Mouse (Mus musculus) heart, adult 2 months (tissue): ENCODE results near the gene Gm37240. TPM values are rescaled to one million over a fixed set of nuclear protein-coding genes. Genes with fewer than 3 reads are reported as not detected.
"Not testable (repeated sequence)": the region's sequence is repeated elsewhere in the genome, so short reads cannot be mapped to it uniquely, and the experiment has no call there.

Experiments
- DNase-seq, 2 experiments: peaks; one replicate each; pipeline ENCODE4 v3.0.0; 2021
- H3K27ac ChIP-seq: fragments of 200-600 bp; 2 replicates; pipeline ENCODE4 v1.8.1; 2022
- H3K27me3 ChIP-seq: fragments of 200-500 bp; 2 replicates; pipeline ENCODE4 v1.6.1; 2012; ENCODE audit warnings: mild to moderate bottlenecking, low read length, inconsistent platforms, mixed read lengths; ENCODE audit not compliant: control insufficient read depth, insufficient read depth
- H3K36me3 ChIP-seq: fragments of 200-500 bp; 2 replicates; pipeline ENCODE4 v1.6.1; 2012; ENCODE audit warnings: low read length, inconsistent platforms; ENCODE audit not compliant: control insufficient read depth, insufficient read depth
- H3K4me1 ChIP-seq: fragments of 200-500 bp; 2 replicates; pipeline ENCODE4 v1.6.1; 2011; ENCODE audit warnings: low read length; ENCODE audit not compliant: control insufficient read depth, insufficient read depth
- H3K4me3 ChIP-seq: fragments of 200-600 bp; 2 replicates; pipeline ENCODE4 v1.8.1; 2022
- H3K79me2 ChIP-seq: fragments of 200-500 bp; replicated peaks from 2 replicates; pipeline ENCODE4 v1.6.1; 2012; ENCODE audit warnings: mild to moderate bottlenecking, inconsistent platforms, low read length, moderate library complexity, mixed read lengths; ENCODE audit not compliant: control insufficient read depth, insufficient read depth
- H3K9ac ChIP-seq: fragments of 200-500 bp; 2 replicates; pipeline ENCODE4 v1.6.1; 2012; ENCODE audit warnings: low read depth, mild to moderate bottlenecking, control low read depth, inconsistent platforms, low read length, mixed read lengths
- CTCF ChIP-seq: fragments of 200-600 bp; IDR thresholded peaks from 2 replicates; pipeline ENCODE4 v1.8.1; 2022; ENCODE audit warnings: antibody characterized with exemption, mild to moderate bottlenecking, moderate library complexity
- EP300 ChIP-seq: fragments of 200-500 bp; IDR thresholded peaks from 2 replicates; pipeline ENCODE4 v1.6.1; 2011; ENCODE audit warnings: low read depth, low read length, control low read depth; ENCODE audit not compliant: insufficient read depth
- POLR2A ChIP-seq: fragments of 200-500 bp; IDR thresholded peaks from 2 replicates; pipeline ENCODE4 v1.6.1; 2011; ENCODE audit warnings: mild to moderate bottlenecking, low read depth, low read length, control low read depth; ENCODE audit not compliant: insufficient read depth
- WGBS: fragments of 180-500 bp; shearing (Covaris S2); methylation state at CpG from one replicate; pipeline ENCODE4 v1.1.7; 2018; 5-methylcytosine and 5-hydroxymethylcytosine counted together
- intact Hi-C: fragments of 180-260 bp; cut with DNase I; formaldehyde crosslinking; loops from one replicate; pipeline ENCODE4 v1.15.1; 2025
- polyA plus RNA-seq: library from polyadenylated mRNA; depleted of rRNA; stranded (reverse); fragments of >200 nt; gene quantifications from 2 replicates; pipeline ENCODE4 v1.2.3, GENCODE M21; 2012
- total RNA-seq, 2 experiments: library from RNA; stranded (reverse); gene quantifications; 2 replicates each; pipeline ENCODE4 v1.2.3; 2021

Gm37240 gene
- total and polyA plus RNA-seq, 3 experiments = 25.0 to 45.3 (median 36.6) TPM

DNA sequence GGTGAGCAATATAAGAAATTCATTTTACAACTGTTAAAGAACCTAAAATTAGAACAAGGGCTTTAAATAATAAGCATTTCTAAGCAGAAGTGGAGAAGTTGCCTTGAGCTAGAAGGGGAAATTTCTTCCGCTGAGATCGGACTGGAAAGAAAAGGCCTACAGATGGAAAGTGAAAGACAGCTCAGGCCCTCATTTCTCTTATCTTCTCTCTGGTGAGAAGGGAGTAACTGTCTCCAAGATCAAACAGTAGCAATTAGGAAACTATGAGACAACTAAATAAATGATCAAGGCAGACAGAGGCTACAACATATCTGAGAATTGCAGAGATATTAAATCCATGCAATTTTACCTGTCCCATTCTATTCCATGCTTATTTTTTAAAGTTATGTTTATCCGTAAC, 1316.8 kb downstream of the Gm37240 start:
- Histone ChIP-seq H3K9ac (no peak overlapping the region), H3K36me3 (no peaks in the 10 kb centered on the region; the same call in 1 of the 2 replicates), H3K4me1 (peaks cover 7% of the 10 kb centered on the region), H3K27ac (no peak overlapping the region), H3K79me2 (peaks cover 4% of the 10 kb centered on the region), H3K4me3 (no peak overlapping the region), H3K27me3 (no peaks in the 10 kb centered on the region)
- 52% methylated on average over 3 of the region's 3 CpGs for WGBS
- intact Hi-C loops = no loop called here
- TF ChIP-seq EP300 = no peak
- no peak for TF ChIP-seq POLR2A
- no peak for TF ChIP-seq CTCF
- no peak for DNase-seq

DNA sequence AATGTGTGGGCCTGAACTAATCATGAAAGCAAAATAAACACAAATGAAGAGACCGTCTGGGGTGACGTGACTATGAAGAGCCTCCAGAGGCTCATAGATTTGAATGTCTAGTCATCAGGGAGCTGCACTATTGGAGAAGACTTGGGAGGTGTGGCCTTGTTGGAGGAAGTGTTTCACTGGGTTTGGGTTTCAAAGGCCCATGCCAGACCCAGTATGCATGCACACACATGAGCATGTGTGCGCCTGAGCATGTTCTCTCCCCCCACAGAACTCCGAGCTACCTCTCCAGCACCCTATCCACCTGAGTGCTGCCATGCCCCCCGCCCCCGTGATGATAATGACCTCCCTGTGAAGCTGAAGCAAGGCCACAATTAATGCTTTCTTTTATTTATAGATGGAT, 1317.7 kb downstream of the Gm37240 start:
- no peaks in the 10 kb centered on the region; the same call in 1 of the 2 replicates for H3K36me3 ChIP-seq
- H3K4me1 ChIP-seq = peaks cover 7% of the 10 kb centered on the region
- no peak for DNase-seq
- no peaks in the 10 kb centered on the region for H3K27me3 ChIP-seq
- intact Hi-C loops = no loop called here
- H3K9ac ChIP-seq = no peak overlapping the region
- WGBS = 80% methylated on average over 6 of the region's 6 CpGs
- peaks cover 4% of the 10 kb centered on the region for H3K79me2 ChIP-seq
- no peak overlapping the region for H3K27ac ChIP-seq
- no peak overlapping the region for H3K4me3 ChIP-seq
- no peak for TF ChIP-seq EP300
- no peak for TF ChIP-seq POLR2A

DNA sequence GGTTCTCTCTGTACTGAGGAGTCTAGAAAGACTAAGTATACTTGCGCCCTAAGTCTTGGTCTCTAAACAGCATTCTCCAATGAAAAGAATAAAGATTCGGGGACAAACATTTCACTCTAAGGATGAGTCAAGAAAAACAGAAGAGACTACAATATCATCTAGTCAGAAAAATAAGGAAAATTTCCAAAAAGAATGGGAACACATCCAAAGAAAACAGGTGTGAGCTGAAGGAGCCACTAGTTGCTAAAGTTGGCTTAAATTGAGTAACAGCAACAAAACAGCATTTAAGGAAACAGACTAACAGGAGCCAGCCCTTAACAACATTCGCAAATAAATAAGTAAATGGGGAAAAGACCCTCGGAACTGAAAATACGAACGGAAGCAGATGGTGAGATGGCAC, 1318.8 kb downstream of the Gm37240 start:
- H3K27ac ChIP-seq = no peak overlapping the region
- DNase-seq = no peak
- intact Hi-C loops = no loop called here

DNA sequence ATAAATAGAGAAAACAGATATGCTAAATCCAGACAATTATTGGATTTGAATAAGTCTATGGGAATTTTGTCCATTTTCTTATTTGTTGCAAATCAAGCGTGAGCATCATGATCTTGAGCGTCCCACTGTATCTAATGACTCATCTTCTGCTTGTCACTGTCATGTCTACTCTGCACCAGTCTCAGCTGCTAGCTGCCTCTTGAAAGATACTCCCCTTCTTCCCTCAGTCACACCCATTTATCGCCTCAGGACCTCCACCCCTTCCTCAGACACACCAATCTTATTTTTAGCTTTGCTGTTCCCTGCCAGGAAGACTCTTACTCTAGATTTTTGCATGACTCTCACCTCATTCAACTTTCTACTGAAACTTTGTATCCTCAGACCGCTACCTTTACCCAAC, 1323.9 kb downstream of the Gm37240 start:
- H3K36me3 ChIP-seq = peaks cover 19% of the 10 kb centered on the region
- WGBS = 54% methylated on average over 4 of the region's 4 CpGs
- TF ChIP-seq POLR2A = no peak
- TF ChIP-seq EP300 = no peak
- TF ChIP-seq CTCF = no peak
- H3K9ac ChIP-seq = no peak overlapping the region
- H3K4me3 ChIP-seq = no peak overlapping the region
- intact Hi-C loops = no loop called here
- no peak for DNase-seq
- peaks cover 11% of the 10 kb centered on the region for H3K4me1 ChIP-seq
- H3K79me2 ChIP-seq = peaks cover 2% of the 10 kb centered on the region
- H3K27ac ChIP-seq = no peak overlapping the region
- no peaks in the 10 kb centered on the region for H3K27me3 ChIP-seq

More for the DNA sequence above, 1318.8 kb downstream of the Gm37240 start:
- no peak overlapping the region for H3K9ac ChIP-seq
- H3K4me1 ChIP-seq = peaks cover 8% of the 10 kb centered on the region
- WGBS = 74% methylated on average over 6 of the region's 6 CpGs
- no peak overlapping the region for H3K4me3 ChIP-seq
- peaks cover 4% of the 10 kb centered on the region for H3K79me2 ChIP-seq
- no peaks in the 10 kb centered on the region for H3K27me3 ChIP-seq
- TF ChIP-seq POLR2A = no peak
- H3K36me3 ChIP-seq = peaks cover 6% of the 10 kb centered on the region

DNA sequence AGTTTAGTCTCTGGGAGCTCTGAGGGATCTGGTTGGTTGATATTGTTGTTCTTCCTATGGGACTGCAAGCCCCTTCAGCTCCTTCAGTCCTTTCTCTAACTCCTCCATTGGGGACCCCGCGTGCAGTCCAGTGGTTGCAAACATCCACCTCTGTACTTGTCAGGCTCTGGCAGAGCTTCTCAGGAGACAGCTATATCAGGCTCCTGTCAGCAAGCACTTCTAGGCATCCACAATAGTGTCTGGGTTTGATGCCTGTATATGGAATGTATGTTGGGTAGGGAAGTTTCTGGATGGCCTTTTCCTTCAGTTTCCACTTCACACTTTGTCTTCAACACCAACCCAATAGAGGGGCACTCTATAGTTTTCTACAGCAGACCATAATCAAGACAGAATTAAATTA, 1324.4 kb downstream of the Gm37240 start:
- intact Hi-C loops, H3K79me2 ChIP-seq, H3K4me3 ChIP-seq, H3K27ac ChIP-seq, H3K27me3 ChIP-seq, DNase-seq, H3K9ac ChIP-seq: not testable (repeated sequence)
- H3K4me1 ChIP-seq = peaks cover 11% of the 10 kb centered on the region
- peaks cover 19% of the 10 kb centered on the region for H3K36me3 ChIP-seq
- whole genome bisulfite sequencing = 47% methylated on average over 2 of the region's 2 CpGs

DNA sequence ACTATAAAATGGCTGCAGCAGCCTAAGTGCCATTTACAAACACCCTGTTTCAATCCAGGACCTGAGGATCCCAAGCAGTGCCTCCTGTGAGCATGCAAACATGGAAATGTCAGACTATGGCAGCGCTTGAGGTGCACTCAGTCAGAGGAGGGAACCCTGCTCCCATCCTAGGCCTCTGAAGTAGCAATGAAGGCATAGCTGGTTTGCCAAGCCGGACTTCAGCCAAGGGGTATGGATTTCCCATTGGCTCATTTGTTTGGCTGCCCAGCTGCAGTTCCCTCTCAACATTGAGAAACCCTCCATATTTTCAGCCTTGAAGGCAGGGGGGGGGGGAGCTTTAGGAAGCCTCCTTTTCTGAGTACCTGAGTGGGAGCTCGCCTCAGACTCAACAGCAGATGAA, 1329.0 kb downstream of the Gm37240 start:
- H3K27me3 ChIP-seq = no peaks in the 10 kb centered on the region
- H3K36me3 ChIP-seq = peaks cover 12% of the 10 kb centered on the region
- DNase-seq = no peak
- H3K79me2 ChIP-seq = peaks cover 6% of the 10 kb centered on the region
- H3K4me3 ChIP-seq = no peak overlapping the region
- peaks cover 8% of the 10 kb centered on the region for H3K4me1 ChIP-seq
- no peak for TF ChIP-seq POLR2A
- intact Hi-C loops = no loop called here
- H3K27ac ChIP-seq = no peak overlapping the region
- WGBS = 94% methylated on average over 3 of the region's 3 CpGs
- no peak overlapping the region for H3K9ac ChIP-seq

DNA sequence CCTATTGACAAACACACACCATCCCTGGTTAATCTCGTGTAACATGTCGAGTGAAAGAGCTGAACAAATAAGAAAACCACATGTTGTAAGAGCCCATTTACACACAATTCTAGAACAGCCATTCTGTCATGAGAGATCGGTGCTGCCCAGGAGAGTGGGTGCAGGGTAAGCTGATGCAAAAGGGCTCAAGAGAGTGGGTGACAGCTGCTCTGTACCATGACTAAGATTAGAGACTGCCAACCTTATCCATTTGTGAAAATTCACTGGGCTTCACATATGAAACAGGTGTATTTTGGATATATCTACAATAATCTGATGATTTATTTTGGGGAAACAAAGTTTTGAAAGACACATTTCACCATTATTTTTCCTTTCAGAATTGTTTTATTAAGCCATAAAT, 1331.5 kb downstream of the Gm37240 start:
- peaks cover 11% of the 10 kb centered on the region for H3K36me3 ChIP-seq
- H3K27me3 ChIP-seq = no peaks in the 10 kb centered on the region
- H3K79me2 ChIP-seq = peaks cover 8% of the 10 kb centered on the region
- intact Hi-C loops = no loop called here
- no peak overlapping the region for H3K9ac ChIP-seq
- no peak overlapping the region for H3K27ac ChIP-seq
- no peak for DNase-seq
- no peak for TF ChIP-seq EP300
- no peak for TF ChIP-seq POLR2A
- no peak for TF ChIP-seq CTCF
- H3K4me1 ChIP-seq = peaks cover 2% of the 10 kb centered on the region; the same call in 1 of the 2 replicates
- H3K4me3 ChIP-seq = no peak overlapping the region
- 76% methylated on average over 3 of the region's 3 CpGs for WGBS
